Mouse (Mus musculus) liver, embryonic 14 days (tissue): ENCODE measurements around the gene Fcer2a. TPM values are rescaled to one million over a fixed set of nuclear protein-coding genes. Genes with fewer than 3 reads are reported as not detected.

Source experiments
- polyA plus RNA-seq: library from polyadenylated mRNA; depleted of rRNA; stranded (reverse); fragments of >200 nt; gene quantifications from 2 replicates; pipeline ENCODE4 v1.2.3, GENCODE M21; 2012; rRNA removed

Gene Fcer2a
- polyA plus RNA-seq: not detected in 2 replicates

GRCm38 (mm10) chr8:3694121-3694520, at the start of gene Fcer2a:
Gene Fcer2a, minus strand, starts transcription at chr8:3694175.

GRCm38 (mm10) chr8:3720551-3720950, 26.6 kb upstream of the Fcer2a start, which contains the start of gene Clec4g:
Gene Clec4g, minus strand, starts transcription at chr8:3720651.

GRCm38 (mm10) chr8:3676131-3676992, 17.6 kb downstream of the Fcer2a start, which contains the start of gene Trappc5:
Gene Trappc5, plus strand, starts transcription at chr8:3676299.

GRCm38 (mm10) chr8:3671980-3672491, 21.9 kb downstream of the Fcer2a start, which contains the start of gene Fcor:
Gene Fcor, minus strand, starts transcription at chr8:3672362.

GRCm38 (mm10) chr8:3665507-3665906, 28.5 kb downstream of the Fcer2a start, which contains the start of gene Mcemp1:
Gene Mcemp1, plus strand, starts transcription at chr8:3665754.

GRCm38 (mm10) chr8:3655526-3655925, 38.4 kb downstream of the Fcer2a start, which contains the start of gene Retn:
Gene Retn, plus strand, starts transcription at chr8:3655770.

Other genes with a start within 250 kb of the Fcer2a start
- gene Pex11g, start 226.5 kb downstream of the Fcer2a start, polyA plus RNA-seq: 2.6 and 2.8 TPM in 2 replicates
- gene Tex45, start 223.3 kb downstream of the Fcer2a start, polyA plus RNA-seq: 0.02 TPM in 1 of 2 replicates, not detected in the other
- 4.3 and 4.4 TPM in 2 replicates for gene Zfp358, start 201.0 kb downstream of the Fcer2a start, polyA plus RNA-seq
- 23.0 and 25.9 TPM in 2 replicates for gene Mcoln1, start 193.7 kb downstream of the Fcer2a start, polyA plus RNA-seq
- 12.1 and 13.4 TPM in 2 replicates for gene Pnpla6, start 178.8 kb downstream of the Fcer2a start, polyA plus RNA-seq
- 2.6 and 3.3 TPM in 2 replicates for gene C330021F23Rik, start 126.2 kb downstream of the Fcer2a start, polyA plus RNA-seq
- 2.4 and 2.6 TPM in 2 replicates for gene Camsap3, start 106.9 kb downstream of the Fcer2a start, polyA plus RNA-seq
- gene Xab2, start 72.9 kb downstream of the Fcer2a start, polyA plus RNA-seq: 25.8 and 27.8 TPM in 2 replicates
- 32.5 and 36.6 TPM in 2 replicates for gene Pet100, start 72.6 kb downstream of the Fcer2a start, polyA plus RNA-seq
- gene Pcp2, start 68.6 kb downstream of the Fcer2a start, polyA plus RNA-seq: not detected in 2 replicates
- 46.1 and 55.2 TPM in 2 replicates for gene Stxbp2, start 63.2 kb downstream of the Fcer2a start, polyA plus RNA-seq
- 0.03 TPM in 1 of 2 replicates, not detected in the other for gene Retn, start 38.4 kb downstream of the Fcer2a start, polyA plus RNA-seq
- 1.2 and 1.8 TPM in 2 replicates for gene Mcemp1, start 28.4 kb downstream of the Fcer2a start, polyA plus RNA-seq
- 1.7 and 2.2 TPM in 2 replicates for gene Fcor, start 21.8 kb downstream of the Fcer2a start, polyA plus RNA-seq
- gene Trappc5, start 17.9 kb downstream of the Fcer2a start, polyA plus RNA-seq: 12.6 and 13.2 TPM in 2 replicates
- 3.0 and 3.5 TPM in 2 replicates for gene Clec4g, start 26.5 kb upstream of the Fcer2a start, polyA plus RNA-seq
- 0.06 and 0.07 TPM in 2 replicates for gene Cd209a, start 54.8 kb upstream of the Fcer2a start, polyA plus RNA-seq
- gene Cd209e, start 160.1 kb upstream of the Fcer2a start, polyA plus RNA-seq: not detected in 2 replicates
- gene Cd209d, start 184.4 kb upstream of the Fcer2a start, polyA plus RNA-seq: not detected in 2 replicates
- not detected in 2 replicates for gene Cd209b, start 232.7 kb upstream of the Fcer2a start, polyA plus RNA-seq